Mouse (Mus musculus) limb, embryonic 12.5 days (tissue): ENCODE results near the gene Mthfsd. TPM values are rescaled to one million over a fixed set of nuclear protein-coding genes. Genes with fewer than 3 reads are reported as not detected.
A peak's percentile ranks its signal among the peaks of the same experiment; 100 is the strongest.
"Not testable (repeated sequence)": the region's sequence is repeated elsewhere in the genome, so short reads cannot be mapped to it uniquely, and the experiment has no call there.

Experiments
- ATAC-seq: fragments of 200-750 bp; cut with Nextera tagmentation; 2 replicates; pipeline ENCODE4 v1.8.0; 2017; ENCODE audit warnings: low read depth, moderate TSS enrichment; ENCODE audit not compliant: insufficient number of reproducible peaks, insufficient read depth, low FRiP score, low TSS enrichment
- H3K27ac ChIP-seq: fragments of 300-500 bp; sonication (generic); 2 replicates; pipeline ENCODE4 v1.5.1; 2016; ENCODE audit warnings: mild to moderate bottlenecking, moderate library complexity
- H3K27me3 ChIP-seq: fragments of 300-500 bp; sonication (generic); 2 replicates; pipeline ENCODE4 v1.6.1; 2016; ENCODE audit warnings: mild to moderate bottlenecking, moderate library complexity
- H3K36me3 ChIP-seq: fragments of 300-500 bp; sonication (generic); 2 replicates; pipeline ENCODE4 v1.6.1; 2016; ENCODE audit warnings: mild to moderate bottlenecking, moderate library complexity
- H3K4me1 ChIP-seq: fragments of 300-500 bp; sonication (generic); replicated peaks from 2 replicates; pipeline ENCODE4 v1.6.1; 2016
- H3K4me2 ChIP-seq: fragments of 300-500 bp; sonication (generic); 2 replicates; pipeline ENCODE4 v1.6.1; 2016; ENCODE audit warnings: mild to moderate bottlenecking, moderate library complexity
- H3K4me3 ChIP-seq: fragments of 300-500 bp; sonication (generic); replicated peaks from 2 replicates; pipeline ENCODE4 v1.5.1; 2016; ENCODE audit warnings: mild to moderate bottlenecking
- H3K9ac ChIP-seq: fragments of 300-500 bp; sonication (generic); replicated peaks from 2 replicates; pipeline ENCODE4 v1.6.1; 2016; ENCODE audit warnings: mild to moderate bottlenecking, moderate library complexity
- H3K9me3 ChIP-seq: fragments of 300-500 bp; sonication (generic); 2 replicates; pipeline ENCODE4 v1.6.1; 2016; ENCODE audit warnings: mild to moderate bottlenecking, moderate library complexity
- WGBS: fragments of 180-500 bp; shearing (Covaris S2); methylation state at CpG from one replicate; pipeline ENCODE4 v1.1.7; 2016; 5-methylcytosine and 5-hydroxymethylcytosine counted together
- polyA plus RNA-seq: library from polyadenylated mRNA; unstranded; fragments of >200 nt; fragmentation: Nextera tagmentation; extraction: Ambion mirVana; gene quantifications from 2 replicates; pipeline ENCODE4 v1.2.1, GENCODE M21; 2016

Mthfsd gene
- polyA plus RNA-seq, result 68.3 and 71.7 TPM in 2 replicates

GRCm38 (mm10) chr8:121107668-121108656 lies at the start of gene Mthfsd:
Gene Mthfsd, minus strand, starts transcription at chr8:121108392.
- Histone ChIP-seq H3K9ac (peak within 1 kb of the TSS; percentile 94), H3K4me2 (peak within 1 kb of the TSS; percentile 90), H3K4me3 (peak within 1 kb of the TSS; percentile 90), H3K9me3 (no peaks in the 10 kb centered on the region), H3K4me1 (peaks cover 18% of the 10 kb centered on the region), H3K27ac (peak within 1 kb of the TSS; percentile 77), H3K27me3 (peaks cover 30% of the 10 kb centered on the region), H3K36me3 (peaks cover 31% of the 10 kb centered on the region)
- peak; percentile 63 for ATAC-seq
- WGBS, result 1% methylated on average over 75 of the region's 75 CpGs

GRCm38 (mm10) chr8:121156990-121157491 lies 48.8 kb upstream of the Mthfsd start:
- Histone ChIP-seq H3K27me3 (peaks cover 20% of the 10 kb centered on the region), H3K27ac (no peak overlapping the region), H3K9me3 (no peaks in the 10 kb centered on the region), H3K4me2 (no peak overlapping the region), H3K9ac (no peak overlapping the region), H3K4me3 (no peak overlapping the region), H3K4me1 (peaks cover 13% of the 10 kb centered on the region), H3K36me3 (no peaks in the 10 kb centered on the region)
- ATAC-seq, result no peak
- 90% methylated on average over 7 of the region's 7 CpGs for WGBS

GRCm38 (mm10) chr8:121152394-121152793 lies 44.2 kb upstream of the Mthfsd start:
- Histone ChIP-seq H3K27ac (no peak overlapping the region), H3K4me2 (no peak overlapping the region), H3K9me3 (no peaks in the 10 kb centered on the region), H3K4me1 (peaks cover 17% of the 10 kb centered on the region), H3K27me3 (peaks cover 21% of the 10 kb centered on the region), H3K9ac (no peak overlapping the region), H3K36me3 (no peaks in the 10 kb centered on the region), H3K4me3 (no peak overlapping the region)
- WGBS, result 63% methylated on average over 12 of the region's 12 CpGs
- no peak for ATAC-seq

- Histone ChIP-seq H3K9me3 (no peaks in the 10 kb centered on the region), H3K4me2 (peak overlapping the region; percentile 37), H3K4me3 (no peak overlapping the region), H3K27me3 (peaks cover 23% of the 10 kb centered on the region), H3K9ac (no peak overlapping the region), H3K4me1 (peaks cover 19% of the 10 kb centered on the region), H3K36me3 (no peaks in the 10 kb centered on the region), H3K27ac (peak overlapping the region; percentile 35; the same call in 1 of the 2 replicates)
- WGBS, result 2% methylated on average over 8 of the region's 8 CpGs
- no peak for ATAC-seq
Measured at GRCm38 (mm10) chr8:121148573-121149083, 40.4 kb upstream of the Mthfsd start.

- not testable (repeated sequence) for ATAC-seq, H3K9ac ChIP-seq, H3K36me3 ChIP-seq, H3K9me3 ChIP-seq, H3K4me2 ChIP-seq, H3K27ac ChIP-seq, H3K4me3 ChIP-seq
- 81% methylated on average over 4 of the region's 6 CpGs for WGBS
- H3K27me3 ChIP-seq, result peaks cover 43% of the 10 kb centered on the region
- H3K4me1 ChIP-seq, result peaks cover 20% of the 10 kb centered on the region
Measured at GRCm38 (mm10) chr8:121145457-121146134, 37.4 kb upstream of the Mthfsd start.

GRCm38 (mm10) chr8:121136856-121137255 lies 28.7 kb upstream of the Mthfsd start:
- H3K9me3 ChIP-seq, result peaks cover 13% of the 10 kb centered on the region
- ATAC-seq, result no peak
- H3K4me3 ChIP-seq, result no peak overlapping the region
- H3K9ac ChIP-seq, result no peak overlapping the region
- peaks cover 37% of the 10 kb centered on the region for H3K27me3 ChIP-seq
- no peak overlapping the region for H3K4me2 ChIP-seq
- no peak overlapping the region for H3K27ac ChIP-seq
- 93% methylated on average over 6 of the region's 6 CpGs for WGBS
- H3K4me1 ChIP-seq, result no peaks in the 10 kb centered on the region; the same call in 1 of the 2 replicates
- H3K36me3 ChIP-seq, result no peaks in the 10 kb centered on the region

- WGBS, result 87% methylated on average over 11 of the region's 11 CpGs
- H3K4me3 ChIP-seq, result no peak overlapping the region
- no peak overlapping the region for H3K27ac ChIP-seq
- H3K9me3 ChIP-seq, result peaks cover 13% of the 10 kb centered on the region
- no peak overlapping the region for H3K4me2 ChIP-seq
- ATAC-seq, result no peak
- peaks cover 53% of the 10 kb centered on the region for H3K27me3 ChIP-seq
- no peaks in the 10 kb centered on the region for H3K4me1 ChIP-seq
- no peaks in the 10 kb centered on the region for H3K36me3 ChIP-seq
- H3K9ac ChIP-seq, result no peak overlapping the region
Measured at GRCm38 (mm10) chr8:121134512-121134911, 26.3 kb upstream of the Mthfsd start.

- WGBS, result 91% methylated on average over 10 of the region's 10 CpGs
- Histone ChIP-seq H3K4me2 (no peak overlapping the region), H3K4me3 (no peak overlapping the region), H3K36me3 (no peaks in the 10 kb centered on the region), H3K27ac (no peak overlapping the region), H3K4me1 (peaks cover 2% of the 10 kb centered on the region; the same call in 1 of the 2 replicates), H3K9ac (no peak overlapping the region), H3K27me3 (peaks cover 53% of the 10 kb centered on the region), H3K9me3 (peaks cover 13% of the 10 kb centered on the region)
- ATAC-seq, result no peak
Measured at GRCm38 (mm10) chr8:121134102-121134501, 25.9 kb upstream of the Mthfsd start.

- Histone ChIP-seq H3K36me3 (no peaks in the 10 kb centered on the region), H3K9ac (no peak overlapping the region), H3K27ac (no peak overlapping the region), H3K4me2 (no peak overlapping the region), H3K4me3 (no peak overlapping the region), H3K9me3 (peaks cover 7% of the 10 kb centered on the region), H3K27me3 (peaks cover 62% of the 10 kb centered on the region), H3K4me1 (peaks cover 12% of the 10 kb centered on the region)
- no peak for ATAC-seq
- WGBS, result 54% methylated on average over 5 of the region's 5 CpGs
Measured at GRCm38 (mm10) chr8:121132961-121133513, 24.8 kb upstream of the Mthfsd start.

GRCm38 (mm10) chr8:121130522-121130921 lies 22.3 kb upstream of the Mthfsd start:
- Histone ChIP-seq H3K36me3 (no peaks in the 10 kb centered on the region), H3K4me3 (no peak overlapping the region), H3K27ac (no peak overlapping the region), H3K4me2 (no peak overlapping the region), H3K27me3 (peaks cover 83% of the 10 kb centered on the region), H3K4me1 (peaks cover 37% of the 10 kb centered on the region), H3K9me3 (no peaks in the 10 kb centered on the region), H3K9ac (no peak overlapping the region)
- no peak for ATAC-seq
- WGBS, result 37% methylated on average over 5 of the region's 5 CpGs
